In the genomic region with DNA sequence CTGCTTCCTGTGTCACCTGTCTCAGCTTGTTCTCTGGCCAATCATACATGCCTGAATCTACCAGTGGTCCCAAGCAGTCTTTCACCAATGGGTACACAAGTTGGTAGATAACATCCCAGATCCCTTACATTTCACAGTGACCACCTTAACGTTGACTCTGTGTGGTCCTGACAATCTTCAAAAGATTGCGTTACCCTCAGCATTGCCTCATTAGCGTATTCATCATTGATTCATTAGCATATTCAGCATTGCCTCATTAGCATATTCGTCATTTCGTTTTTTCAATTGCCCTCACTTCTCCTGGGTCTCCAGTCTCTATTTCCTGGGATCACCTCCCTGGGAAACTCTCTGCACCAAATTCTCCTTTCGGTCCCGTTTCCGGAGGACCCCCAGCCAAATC, we compare ENCODE assay signal across 16 mouse cellular contexts. TPM values are rescaled to one million over a fixed set of nuclear protein-coding genes. Genes with fewer than 3 reads are reported as not detected.
A peak's percentile ranks its signal among the peaks of the same experiment; 100 is the strongest.
DNase-seq lines count a peak whose midpoint lies in the region; ATAC-seq and TF ChIP-seq lines count a peak whose summit lies in the region.
"Had no signal": no experiment of that assay in that cellular context is flagged by ENCODE, and none has a peak within 500 bp of the region (broad histone marks: within the 10 kb centered on the region; RNA-seq: fewer than 3 reads in every experiment).

No protein-coding gene starts in this region.

- ATAC-seq in kidney, embryonic 14.5 days (ENCODE audit: low FRiP score, low TSS enrichment) = no peak
- ATAC-seq in kidney, embryonic 16.5 days (ENCODE audit: low FRiP score, low TSS enrichment) = no peak
- ATAC-seq in stomach, embryonic 16.5 days (ENCODE audit: insufficient read depth, low FRiP score) = no peak
- no peak for ATAC-seq in stomach, postnatal 0 days (ENCODE audit: low FRiP score, low TSS enrichment)
- ATAC-seq in hindbrain, embryonic 12.5 days (ENCODE audit: low FRiP score) = no peak

- H3K4me1 ChIP-seq in kidney, embryonic 14.5 days (ENCODE audit: control insufficient read depth, insufficient read depth, low read length) = 0 out of 2 replicates have a peak, but pooled peaks cover 4% of the 10 kb centered on the region
- 0 out of 2 replicates have a peak, but pooled peaks cover 6% of the 10 kb centered on the region for H3K4me1 ChIP-seq in kidney, embryonic 16.5 days (ENCODE audit: insufficient read depth, low read length)
- H3K4me1 ChIP-seq in stomach, embryonic 16.5 days (ENCODE audit: control insufficient read depth, insufficient read depth, low read length) = peaks cover 15% of the 10 kb centered on the region; the same call in 1 of the 2 replicates
- H3K4me1 ChIP-seq in stomach, postnatal 0 days (replicated peaks; ENCODE audit: control insufficient read depth, insufficient read depth) = no peaks in the 10 kb centered on the region
- H3K4me1 ChIP-seq in hindbrain, embryonic 12.5 days = peaks cover 12% of the 10 kb centered on the region

- H3K4me3 ChIP-seq in kidney, embryonic 14.5 days (ENCODE audit: low read length) = no peak overlapping the region
- H3K4me3 ChIP-seq in kidney, embryonic 16.5 days (ENCODE audit: low read length) = no peak overlapping the region
- H3K4me3 ChIP-seq in stomach, embryonic 16.5 days (replicated peaks; ENCODE audit: low read length) = no peak overlapping the region
- no peak overlapping the region for H3K4me3 ChIP-seq in stomach, postnatal 0 days (ENCODE audit: low read depth, low read length)
- H3K4me3 ChIP-seq in hindbrain, embryonic 12.5 days = no peak overlapping the region
- H3K4me3 ChIP-seq: erythroblast, embryonic 14.5 days; intestine, embryonic 15.5 days; myocyte; stomach, embryonic 15.5 days had no signal

- 74% methylated on average over 8 of the region's 8 CpGs for WGBS in kidney, embryonic 14.5 days
- 70% methylated on average over 8 of the region's 8 CpGs for WGBS in kidney, embryonic 16.5 days
- WGBS in stomach, embryonic 16.5 days = 76% methylated on average over 8 of the region's 8 CpGs
- 74% methylated on average over 8 of the region's 8 CpGs for WGBS in stomach, postnatal 0 days
- 54% methylated on average over 8 of the region's 8 CpGs for WGBS in hindbrain, embryonic 12.5 days

- no peak for TF ChIP-seq CTCF in stomach, postnatal 0 days (IDR thresholded peaks at IDR 0.05; ENCODE audit: low read depth)

- no peak overlapping the region for H3K9ac ChIP-seq in kidney, embryonic 14.5 days (ENCODE audit: low read depth, low read length)
- H3K9ac ChIP-seq in kidney, embryonic 16.5 days (replicated peaks; ENCODE audit: low read length) = no peak overlapping the region
- no peak overlapping the region for H3K9ac ChIP-seq in stomach, embryonic 16.5 days (ENCODE audit: low read length)
- H3K9ac ChIP-seq in stomach, postnatal 0 days (ENCODE audit: low read length) = no peak overlapping the region
- H3K9ac ChIP-seq in hindbrain, embryonic 12.5 days = no peak overlapping the region
- H3K9ac ChIP-seq: intestine, embryonic 15.5 days; stomach, embryonic 15.5 days had no signal

- no peaks in the 10 kb centered on the region for H3K27me3 ChIP-seq in kidney, embryonic 14.5 days (ENCODE audit: control insufficient read depth, insufficient read depth, low read length)
- no peaks in the 10 kb centered on the region for H3K27me3 ChIP-seq in kidney, embryonic 16.5 days (ENCODE audit: insufficient read depth, low read length)
- H3K27me3 ChIP-seq in stomach, embryonic 16.5 days (ENCODE audit: control insufficient read depth, insufficient read depth, low read length) = no peaks in the 10 kb centered on the region
- H3K27me3 ChIP-seq in stomach, postnatal 0 days (ENCODE audit: control insufficient read depth, insufficient read depth, low read length) = no peaks in the 10 kb centered on the region
- no peaks in the 10 kb centered on the region for H3K27me3 ChIP-seq in hindbrain, embryonic 12.5 days
- H3K27me3 ChIP-seq: intestine, embryonic 15.5 days; stomach, embryonic 15.5 days had no signal

- no peak for TF ChIP-seq EP300 in stomach, postnatal 0 days (optimal IDR thresholded peaks at IDR 0.05)

- 0 out of 2 replicates have a peak, but pooled peaks cover 5% of the 10 kb centered on the region for H3K9me3 ChIP-seq in kidney, embryonic 14.5 days (ENCODE audit: control insufficient read depth, low read length)
- H3K9me3 ChIP-seq in kidney, embryonic 16.5 days (ENCODE audit: low read length) = 0 out of 2 replicates have a peak, but pooled peaks cover 3% of the 10 kb centered on the region
- H3K9me3 ChIP-seq in stomach, embryonic 16.5 days (replicated peaks; ENCODE audit: control insufficient read depth, low read length) = 0 out of 2 replicates have a peak, but pooled peaks cover 5% of the 10 kb centered on the region
- no peaks in the 10 kb centered on the region for H3K9me3 ChIP-seq in stomach, postnatal 0 days (ENCODE audit: control insufficient read depth, low read length)
- H3K9me3 ChIP-seq in hindbrain, embryonic 12.5 days (replicated peaks) = no peaks in the 10 kb centered on the region
- H3K9me3 ChIP-seq: intestine, embryonic 15.5 days; stomach, embryonic 15.5 days had no signal

- DNase-seq in stomach, postnatal 0 days (ENCODE audit: low spot score) = no peak
- no peak for DNase-seq in cerebellum, adult 11 months
- DNase-seq in cerebellum, adult 9-10 months = no peak
- DNase-seq in spleen, postnatal 36 days (ENCODE audit: low spot score in 2 of 2) = no peak
- DNase-seq: cerebellum, postnatal 25 days; layer of hippocampus, postnatal 36 days; right cerebral cortex, postnatal 4 days had no signal

- peak overlapping the region; percentile 53 for H3K27ac ChIP-seq in kidney, embryonic 14.5 days (ENCODE audit: low read depth, low read length)
- no peak overlapping the region for H3K27ac ChIP-seq in kidney, embryonic 16.5 days (ENCODE audit: low read length)
- peak overlapping the region; percentile 34; the same call in 1 of the 2 replicates for H3K27ac ChIP-seq in stomach, embryonic 16.5 days (ENCODE audit: low read length)
- no peak overlapping the region for H3K27ac ChIP-seq in stomach, postnatal 0 days (replicated peaks)
- no peak overlapping the region for H3K27ac ChIP-seq in hindbrain, embryonic 12.5 days
- H3K27ac ChIP-seq: intestine, embryonic 15.5 days had no signal

- no peak overlapping the region for H3K4me2 ChIP-seq in kidney, embryonic 14.5 days (replicated peaks; ENCODE audit: low read depth, low read length)
- H3K4me2 ChIP-seq in kidney, embryonic 16.5 days (replicated peaks; ENCODE audit: low read depth, low read length) = no peak overlapping the region
- no peak overlapping the region for H3K4me2 ChIP-seq in stomach, embryonic 16.5 days (ENCODE audit: low read depth, low read length)
- H3K4me2 ChIP-seq in stomach, postnatal 0 days (replicated peaks; ENCODE audit: low read depth) = no peak overlapping the region
- H3K4me2 ChIP-seq in hindbrain, embryonic 12.5 days (replicated peaks) = peak overlapping the region; percentile 15; the same call in 1 of the 2 replicates
- H3K4me2 ChIP-seq: heart, embryonic 11.5 days; intestine, embryonic 15.5 days; stomach, embryonic 15.5 days had no signal

- no peaks in the 10 kb centered on the region for H3K36me3 ChIP-seq in kidney, embryonic 14.5 days (ENCODE audit: control insufficient read depth, insufficient read depth, low read length)
- no peaks in the 10 kb centered on the region for H3K36me3 ChIP-seq in kidney, embryonic 16.5 days (ENCODE audit: insufficient read depth, low read length)
- no peaks in the 10 kb centered on the region for H3K36me3 ChIP-seq in stomach, embryonic 16.5 days (ENCODE audit: control insufficient read depth, insufficient read depth, low read length)
- no peaks in the 10 kb centered on the region for H3K36me3 ChIP-seq in stomach, postnatal 0 days (ENCODE audit: control insufficient read depth, insufficient read depth, low read length)
- H3K36me3 ChIP-seq in hindbrain, embryonic 12.5 days = no peaks in the 10 kb centered on the region
- H3K36me3 ChIP-seq: intestine, embryonic 15.5 days; stomach, embryonic 15.5 days had no signal

RNA-seq across cellular contexts. Expression of a gene that starts 55.5 kb away (rescaled TPM):
- 12.7 and 20.4 TPM in 2 replicates for polyA plus RNA-seq in kidney, embryonic 14.5 days (2014; fragmentation: Nextera tagmentation; extraction: Ambion mirVana)
- polyA plus RNA-seq in kidney, embryonic 16.5 days (2015; fragmentation: Nextera tagmentation; extraction: Ambion mirVana) = 46.3 and 50.5 TPM in 2 replicates
- polyA plus RNA-seq in stomach, embryonic 16.5 days (2015; fragmentation: Nextera tagmentation; extraction: Ambion mirVana) = 34.5 and 41.5 TPM in 2 replicates
- 28.9 and 29.1 TPM in 2 replicates for polyA plus RNA-seq in stomach, postnatal 0 days (2015; fragmentation: Nextera tagmentation; extraction: Ambion mirVana)
- polyA plus RNA-seq in hindbrain, embryonic 12.5 days (2016; fragmentation: Nextera tagmentation; extraction: Ambion mirVana) = 0.08 TPM in 1 of 2 replicates, not detected in the other

Comparison
In these comparisons a context has a peak if more than half of its experiments do, and no peak if none do; other contexts are left out.
1. H3K27ac ChIP-seq: peak in kidney, embryonic 14.5 days (single experiment) and stomach, embryonic 16.5 days (single experiment); none in kidney, embryonic 16.5 days (single experiment), stomach, postnatal 0 days (single experiment) and hindbrain, embryonic 12.5 days (single experiment).
2. RNA of a gene that starts 55.5 kb away (polyA plus RNA-seq): 46.3 to 50.5 TPM in kidney, embryonic 16.5 days, 34.5 to 41.5 TPM in stomach, embryonic 16.5 days, 28.9 to 29.1 TPM in stomach, postnatal 0 days and 12.7 to 20.4 TPM in kidney, embryonic 14.5 days; 0.08 TPM in hindbrain, embryonic 12.5 days; every median in the first group is over 10 times any median in the second.